Mouse (Mus musculus) lung, postnatal 0 days (tissue): ENCODE data around the gene Slc25a5.

Source experiments
- CTCF ChIP-seq: IDR thresholded peaks from 2 replicates; pipeline ENCODE4 v1.5.1; 2016; ENCODE audit warnings: antibody characterized with exemption, mild to moderate bottlenecking
- EP300 ChIP-seq: IDR thresholded peaks from 2 replicates; pipeline ENCODE4 v1.6.1; 2016; ENCODE audit warnings: antibody characterized with exemption, mild to moderate bottlenecking, control low read depth

- TF ChIP-seq CTCF (no peak), EP300 (no peak)
These were observed 21.0 kb downstream of the Slc25a5 start for GRCm38 (mm10) chrX:36816368-36816899.
